Mouse (Mus musculus) urinary bladder, postnatal 25 days (tissue): ENCODE data around the gene Spag16.
A peak's percentile ranks its signal among the peaks of the same experiment; 100 is the strongest.

ENCODE experiments used
- DNase-seq: peaks from one replicate; pipeline ENCODE4 v3.0.0; 2022; ENCODE audit warnings: low spot score

The Spag16 gene

DNA sequence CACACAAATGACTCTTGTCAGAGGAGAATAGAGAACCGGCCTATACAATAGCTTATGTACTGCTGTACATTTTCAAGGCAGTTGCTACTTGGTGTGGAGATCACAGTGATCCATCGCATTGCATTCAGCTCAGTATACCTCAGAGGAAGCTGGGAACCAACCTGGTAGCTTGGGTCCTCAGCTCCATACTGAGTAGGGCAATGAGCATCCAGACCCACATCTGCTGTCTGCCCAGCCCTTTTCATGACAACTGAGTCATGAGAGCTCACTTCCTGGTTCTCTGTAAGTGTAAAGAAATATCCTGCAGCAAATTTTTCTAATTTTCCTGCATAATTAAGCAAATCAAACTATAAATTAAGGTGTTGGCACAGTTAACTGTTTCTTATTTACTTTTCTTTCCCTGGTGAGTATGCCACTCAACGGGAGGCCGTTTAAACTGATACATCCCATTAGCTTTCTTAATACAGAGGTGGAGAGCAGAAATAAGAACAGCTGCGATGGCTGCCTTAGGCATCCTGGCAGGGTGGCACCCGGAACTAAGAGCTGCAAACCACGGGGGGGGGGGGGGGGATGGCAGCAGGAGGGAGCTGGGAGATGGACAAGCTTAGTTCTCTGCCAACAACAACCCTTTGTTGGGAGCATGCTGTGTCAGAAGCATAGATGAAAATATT lies 255.6 kb downstream of the Spag16 start:
- no peak for DNase-seq

DNA sequence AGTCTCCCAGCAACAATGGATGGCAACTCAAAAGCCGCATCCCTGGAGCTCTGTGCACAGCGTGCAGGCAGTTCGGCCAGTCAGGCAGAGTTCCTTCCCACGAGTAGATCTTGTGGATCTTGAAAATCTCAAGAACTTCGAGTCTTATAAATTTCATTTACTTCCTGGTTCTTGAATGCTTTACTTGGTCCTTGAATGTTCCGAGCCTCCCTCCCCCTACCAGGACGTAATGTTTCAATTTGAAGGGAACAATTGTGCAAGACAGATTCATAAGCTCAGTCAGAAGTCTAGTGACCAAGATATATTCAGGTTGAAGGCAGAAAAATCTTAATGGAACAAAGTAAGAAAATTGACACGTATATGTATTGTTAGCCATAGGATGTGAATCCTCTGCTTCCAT lies 277.9 kb downstream of the Spag16 start:
- no peak for DNase-seq

DNA sequence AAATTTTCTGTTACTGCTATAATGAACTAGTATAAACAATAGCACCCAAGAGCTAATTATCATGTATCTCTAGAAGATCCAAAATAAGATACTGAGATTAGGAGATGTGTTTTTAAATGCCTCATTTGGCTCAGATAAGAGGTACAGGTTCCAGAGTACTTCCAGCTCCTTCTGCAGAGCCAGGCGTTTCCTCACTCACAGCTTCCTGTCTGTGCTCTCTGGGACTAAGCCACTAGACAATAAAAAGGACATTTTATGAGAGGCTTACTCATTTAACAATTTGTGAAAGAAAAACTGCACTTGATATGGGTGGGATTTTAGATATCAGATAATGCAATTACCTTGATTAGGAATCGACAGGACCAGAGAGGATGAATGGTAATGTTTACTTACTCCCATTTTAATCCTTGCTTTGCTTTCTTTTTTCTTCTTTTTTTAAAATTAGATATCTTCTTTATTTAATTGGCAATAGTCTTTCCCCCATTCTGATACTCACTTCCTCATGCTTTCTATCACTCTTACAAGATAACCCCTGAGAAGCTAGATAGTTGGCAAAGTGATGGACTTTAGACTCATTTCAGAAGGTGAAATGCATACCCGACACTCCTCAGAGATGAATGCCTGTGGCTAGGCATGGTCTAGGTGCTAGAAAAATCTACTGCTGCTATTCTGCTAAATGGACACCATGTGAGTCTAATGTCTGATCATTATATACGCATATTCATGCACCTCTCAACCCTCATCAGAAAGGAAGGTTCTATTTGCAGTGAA lies 289.6 kb downstream of the Spag16 start:
- no peak for DNase-seq

DNA sequence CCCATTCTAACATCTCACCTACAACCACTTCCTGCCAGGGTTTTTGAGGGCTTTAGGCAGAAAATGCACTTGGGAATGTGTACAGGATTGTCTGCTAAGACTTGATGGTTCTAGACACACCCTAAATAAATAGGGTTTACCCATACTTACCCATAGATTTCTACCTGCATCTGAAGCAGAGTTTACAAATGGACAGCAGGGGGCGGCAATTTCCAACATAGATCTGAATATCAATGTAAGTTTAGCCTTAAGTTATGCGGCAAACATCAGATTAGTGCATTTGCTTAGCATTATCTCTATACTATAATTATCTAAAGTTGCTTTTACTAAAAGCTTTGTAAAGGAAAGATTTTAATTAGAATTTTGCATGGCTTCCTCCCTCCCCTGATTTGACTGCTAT lies 301.3 kb downstream of the Spag16 start:
- peak; percentile 12 for DNase-seq

DNA sequence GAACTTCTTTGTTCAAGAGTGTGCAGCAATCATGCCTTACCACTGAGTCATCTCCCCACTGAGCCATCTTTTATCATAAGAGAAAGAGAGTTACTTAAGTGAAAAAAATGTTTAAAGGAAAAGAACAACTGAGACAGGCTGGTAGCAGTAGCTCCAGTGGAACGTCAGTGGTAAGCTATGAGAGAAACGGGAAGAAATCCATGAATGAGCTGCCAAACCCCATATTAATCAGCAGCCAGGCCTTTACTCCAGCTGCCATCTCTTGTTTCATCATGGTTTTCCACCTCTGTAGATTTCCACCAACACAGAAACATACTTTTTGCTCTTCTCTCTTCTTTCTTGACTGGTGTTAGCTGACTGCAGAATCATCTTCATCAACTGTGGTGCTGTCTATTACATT lies 308.8 kb downstream of the Spag16 start:
- no peak for DNase-seq

DNA sequence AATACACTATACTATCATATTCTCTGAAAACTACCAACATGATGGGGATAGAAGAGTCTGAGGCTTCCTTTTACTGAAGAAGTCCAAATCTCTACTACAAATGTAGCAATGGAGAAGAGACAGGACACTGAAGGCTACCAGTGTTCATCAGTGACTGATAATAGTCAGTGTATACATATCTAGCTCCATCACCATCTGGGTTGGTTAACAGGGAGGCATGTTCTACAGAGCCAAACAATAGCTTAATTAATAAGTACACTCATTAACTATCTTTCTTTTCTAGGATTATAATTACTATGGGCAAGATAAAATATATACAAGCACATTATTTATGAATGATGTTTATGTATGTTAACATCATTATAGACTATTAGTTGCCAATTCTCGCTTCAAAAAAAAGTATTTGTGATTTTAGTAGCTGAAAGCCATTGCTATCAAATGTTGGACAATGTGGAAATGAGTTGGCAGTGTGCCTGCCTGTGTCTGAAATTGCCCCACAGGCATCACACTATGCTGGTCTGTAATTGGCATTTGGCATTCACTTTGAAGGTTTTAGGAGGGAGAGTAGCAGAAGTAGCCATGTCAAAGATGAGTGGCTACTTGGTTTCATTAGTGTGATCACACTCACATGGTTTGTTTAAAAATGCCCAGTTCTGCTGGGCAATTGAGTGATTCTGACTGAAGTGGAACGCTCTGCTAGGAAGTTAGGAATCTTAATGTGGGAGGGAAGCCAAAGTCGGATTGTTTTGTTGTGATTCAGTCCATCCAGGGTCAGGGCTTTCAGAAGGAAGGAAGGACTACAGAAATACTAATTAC lies 338.8 kb downstream of the Spag16 start:
- DNase-seq, result no peak

DNA sequence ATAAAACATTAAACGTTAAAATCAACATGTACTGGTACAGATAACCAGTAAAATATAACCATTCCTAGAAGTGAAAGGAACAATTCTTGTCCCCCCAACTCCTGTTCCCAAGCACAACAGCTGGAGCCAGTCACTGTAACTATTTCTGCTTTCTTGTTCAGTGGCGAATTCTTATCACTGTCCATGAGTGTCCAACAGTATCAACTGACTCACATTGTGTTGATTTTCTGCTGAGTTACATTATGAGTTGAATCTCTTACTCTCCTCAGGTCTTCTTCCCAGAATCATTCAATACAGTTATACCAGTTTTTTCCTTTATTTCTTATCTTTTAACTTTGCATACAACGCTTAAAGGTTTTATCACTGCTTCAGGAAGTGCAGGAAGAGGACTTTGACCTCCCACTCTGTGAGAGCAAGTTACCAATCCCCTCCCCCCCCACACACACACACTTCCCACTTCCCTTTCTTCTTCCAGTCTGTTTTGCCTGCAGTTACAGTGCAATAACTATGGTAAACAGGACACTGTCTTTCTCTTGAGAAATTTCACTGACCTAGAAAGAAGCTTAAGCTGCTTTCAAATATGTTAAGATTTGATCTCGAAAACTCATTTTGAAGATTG lies 353.5 kb downstream of the Spag16 start:
- DNase-seq, result no peak

DNA sequence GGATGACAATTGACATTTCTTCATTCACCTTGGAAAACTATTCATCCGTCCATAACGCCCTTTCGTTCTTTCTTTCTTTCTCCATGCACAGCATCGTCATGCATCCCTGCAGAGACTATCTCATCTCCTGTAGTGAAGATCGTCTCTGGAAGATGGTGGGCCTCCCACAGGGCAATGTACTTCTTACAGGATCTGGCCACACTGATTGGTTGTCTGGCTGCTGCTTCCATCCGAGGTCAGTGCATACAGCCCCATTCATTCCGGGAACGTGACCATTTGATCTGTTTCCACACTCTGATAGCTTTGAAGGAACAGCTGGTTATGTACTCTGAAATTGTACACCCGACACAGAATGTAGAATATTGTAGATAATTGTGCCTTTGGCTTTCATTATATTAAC lies 438.0 kb downstream of the Spag16 start:
- DNase-seq, result no peak

DNA sequence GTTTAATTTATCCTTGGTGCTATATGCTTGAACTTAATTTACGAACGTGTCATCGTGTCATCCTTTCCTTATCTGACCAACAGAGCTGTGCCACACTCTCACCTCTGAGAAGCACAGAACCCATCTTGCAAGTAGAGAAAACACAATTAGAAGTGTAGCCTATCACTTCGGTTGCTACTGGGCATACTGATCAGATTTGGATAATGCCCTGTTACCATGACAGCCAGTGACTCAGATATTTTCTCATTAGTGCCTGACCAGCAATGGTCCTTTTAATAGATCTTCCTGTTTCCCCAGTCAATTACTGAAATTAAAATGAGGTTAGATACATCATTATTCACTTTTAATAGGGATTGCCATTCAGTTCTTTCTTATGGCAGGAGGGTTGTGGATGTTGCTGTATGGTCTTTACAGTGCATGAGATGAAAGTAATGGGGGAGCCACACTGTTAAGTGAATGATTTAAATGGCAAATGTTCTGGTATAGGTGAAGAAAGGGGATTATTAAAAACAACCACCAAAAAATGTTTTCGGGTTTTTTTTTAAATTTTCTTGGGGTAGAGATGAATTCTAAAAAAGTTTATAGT lies 439.2 kb downstream of the Spag16 start:
- DNase-seq, result no peak

DNA sequence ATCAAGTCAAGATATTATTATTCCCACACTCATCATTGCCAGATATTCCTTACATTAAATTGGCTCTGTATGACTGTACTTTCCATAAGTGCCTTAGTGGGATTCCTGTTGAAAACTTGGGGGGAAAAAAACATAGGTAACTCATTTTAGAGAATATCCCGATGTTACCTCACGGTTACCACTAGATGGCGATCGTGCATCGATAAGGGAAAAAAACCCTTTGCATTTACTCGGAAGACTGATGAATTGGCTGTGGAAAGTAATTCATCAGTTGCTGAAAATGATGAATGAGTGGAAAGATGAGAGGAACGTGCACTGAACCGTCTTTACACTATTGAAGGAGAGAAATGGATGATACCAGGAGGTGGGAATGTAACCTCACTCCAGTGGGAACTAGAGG lies 443.4 kb downstream of the Spag16 start:
- no peak for DNase-seq

DNA sequence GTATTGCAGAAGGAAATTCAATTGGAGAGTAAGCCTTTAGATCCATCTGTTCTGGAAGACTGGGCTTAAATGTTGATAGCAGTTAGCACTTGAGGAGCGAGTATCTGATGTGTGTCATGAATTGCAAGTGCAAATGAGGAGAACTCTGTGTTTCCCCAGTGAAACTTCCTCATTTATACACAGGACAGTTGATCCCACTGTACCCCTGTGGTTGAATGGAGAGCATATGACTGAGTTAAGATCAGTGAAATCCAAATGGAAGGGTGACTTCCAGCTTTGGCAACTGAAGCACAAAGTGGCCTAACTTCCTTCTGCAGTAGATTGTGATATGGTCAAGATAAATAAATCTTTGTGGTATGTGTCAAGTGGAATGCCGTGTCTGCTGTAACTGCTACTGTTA lies 446.0 kb downstream of the Spag16 start:
- no peak for DNase-seq

DNA sequence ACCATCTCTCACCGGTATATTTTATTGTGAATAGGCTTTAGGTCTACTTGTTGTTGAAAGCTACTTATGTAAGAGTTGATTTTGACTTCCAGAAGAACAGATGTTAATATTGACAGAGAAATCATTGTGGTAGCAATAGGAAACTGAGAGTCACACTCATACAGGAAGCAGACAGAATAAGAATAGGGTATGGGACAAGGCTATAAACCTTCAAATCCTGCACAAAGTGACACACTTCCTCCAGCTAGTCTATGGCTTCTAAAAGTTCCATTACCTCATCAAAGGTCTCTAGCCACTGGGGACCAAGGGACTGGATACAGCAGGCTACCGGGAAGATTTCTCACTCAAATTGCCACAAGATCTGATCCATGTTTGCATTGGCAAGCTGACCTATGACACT lies 452.5 kb downstream of the Spag16 start:
- DNase-seq, result no peak

DNA sequence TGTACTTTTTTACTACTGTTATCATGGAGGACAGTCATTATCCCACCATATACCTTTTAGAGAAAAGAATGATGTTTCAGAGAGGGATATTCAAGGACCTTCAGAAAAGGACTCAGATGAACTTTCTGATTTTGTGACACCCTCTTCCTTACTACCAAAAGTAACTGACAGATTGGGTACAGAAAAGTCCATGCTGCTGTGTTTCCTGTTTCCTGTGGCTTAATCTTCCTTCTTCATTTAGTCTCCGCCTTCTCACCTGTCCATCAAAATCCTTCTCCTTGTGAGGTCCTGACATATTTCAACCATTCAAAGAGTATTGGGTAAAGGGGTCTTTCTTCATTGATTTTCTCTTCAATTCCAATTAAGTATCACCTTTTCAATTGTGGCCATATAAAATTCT lies 456.6 kb downstream of the Spag16 start:
- DNase-seq, result no peak

DNA sequence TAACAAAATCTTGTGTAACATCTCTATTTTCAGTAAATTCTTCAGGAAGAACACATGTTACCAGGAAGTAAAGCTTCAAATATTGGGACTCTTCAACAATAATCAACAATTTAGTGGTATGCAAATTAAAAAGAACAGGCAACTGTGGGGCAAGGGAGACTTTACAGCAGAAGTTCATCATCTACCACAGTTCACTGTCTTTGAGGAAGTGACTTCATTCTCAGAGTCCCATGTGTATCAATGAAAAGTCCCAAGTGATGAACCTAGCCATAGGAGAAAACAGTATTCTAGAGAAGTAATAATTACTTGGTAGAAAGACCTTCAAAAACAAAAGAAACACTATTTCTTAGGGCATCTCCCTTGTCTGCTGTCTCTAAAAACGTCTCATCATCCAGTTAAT lies 457.4 kb downstream of the Spag16 start:
- no peak for DNase-seq

DNA sequence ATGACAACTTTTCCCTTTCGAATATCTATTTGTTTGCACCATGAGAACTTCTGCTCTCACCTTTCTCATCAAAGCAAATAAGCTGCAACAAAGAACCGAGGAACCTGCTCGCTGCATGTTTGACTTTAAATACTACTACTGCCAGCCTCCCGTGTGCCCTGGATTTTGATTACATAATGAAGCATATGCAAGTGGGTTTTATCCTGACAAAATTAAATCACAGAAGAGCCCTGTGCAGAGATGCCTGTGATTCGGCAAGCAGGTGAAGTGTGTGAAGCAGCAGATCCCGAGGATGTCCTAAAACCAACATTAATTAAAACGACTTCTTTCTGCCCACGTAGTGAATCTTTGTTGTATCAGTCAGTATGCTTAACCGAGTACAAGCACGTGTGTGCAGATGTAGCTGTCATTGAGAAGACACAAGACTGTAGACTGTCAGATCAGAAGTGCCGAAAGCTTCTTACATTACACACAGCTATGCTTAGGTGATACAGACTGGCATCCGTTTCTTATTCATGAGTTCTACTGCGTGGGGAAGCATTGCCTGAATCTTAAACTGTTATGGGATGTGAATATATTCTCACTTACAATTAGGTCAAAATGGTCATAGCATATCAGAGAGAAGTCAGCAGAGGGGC lies 489.5 kb downstream of the Spag16 start:
- no peak for DNase-seq

DNA sequence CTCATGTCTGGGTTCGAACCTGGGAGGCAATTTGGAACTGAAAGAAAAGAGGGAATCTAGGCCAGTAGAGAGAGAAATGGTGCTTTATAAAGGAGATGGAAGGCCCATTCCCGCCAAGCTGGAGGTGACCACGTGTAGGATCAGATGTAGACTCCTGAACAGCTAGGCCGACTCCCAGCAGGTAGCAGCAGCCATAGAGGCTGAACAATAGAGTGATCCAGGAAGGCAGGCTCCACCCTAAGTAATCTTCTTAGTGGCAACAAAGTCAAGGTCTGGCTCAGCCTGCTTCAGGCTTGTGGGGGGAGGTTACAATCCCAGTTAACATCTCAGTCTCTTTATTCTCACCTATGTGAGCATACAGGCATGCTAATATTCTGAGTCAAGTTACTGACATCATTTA lies 494.2 kb downstream of the Spag16 start:
- DNase-seq, result no peak

DNA sequence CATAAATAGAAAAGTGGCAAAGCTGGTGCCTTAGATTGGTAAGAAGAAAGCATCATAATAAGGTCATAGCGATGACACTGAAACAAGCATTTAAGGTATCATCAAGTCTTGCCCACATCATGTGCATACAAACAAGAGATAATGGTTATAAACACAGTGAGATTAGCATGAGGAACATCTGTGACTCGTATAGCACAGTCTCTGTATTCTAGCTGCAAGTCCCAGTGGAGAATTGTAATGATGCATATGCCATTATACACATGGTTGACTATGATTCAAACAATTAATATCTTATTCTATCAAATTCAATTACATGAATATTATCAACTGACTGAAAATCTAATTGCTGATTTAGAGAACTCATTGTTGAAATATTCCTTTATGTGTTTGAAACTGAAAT lies 519.4 kb downstream of the Spag16 start:
- no peak for DNase-seq

DNA sequence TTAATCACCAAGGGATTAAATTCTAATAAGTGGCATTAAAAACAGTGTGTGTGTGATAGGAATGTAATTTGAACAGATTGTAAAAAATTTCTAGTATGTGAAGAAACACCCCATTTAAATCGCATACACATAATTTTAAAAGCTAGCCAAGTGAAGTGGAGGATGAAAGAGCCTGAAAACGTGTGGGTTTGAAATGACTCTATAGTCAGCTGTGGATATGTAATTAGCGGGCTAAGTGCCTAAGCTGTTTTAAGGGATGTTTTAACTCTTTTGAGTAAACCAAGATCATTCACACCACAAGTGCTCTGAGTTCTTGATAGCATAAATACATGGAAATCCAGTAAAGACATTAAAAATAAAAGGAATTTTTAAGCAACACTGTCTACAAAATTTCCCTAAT lies 524.6 kb downstream of the Spag16 start:
- DNase-seq, result no peak

DNA sequence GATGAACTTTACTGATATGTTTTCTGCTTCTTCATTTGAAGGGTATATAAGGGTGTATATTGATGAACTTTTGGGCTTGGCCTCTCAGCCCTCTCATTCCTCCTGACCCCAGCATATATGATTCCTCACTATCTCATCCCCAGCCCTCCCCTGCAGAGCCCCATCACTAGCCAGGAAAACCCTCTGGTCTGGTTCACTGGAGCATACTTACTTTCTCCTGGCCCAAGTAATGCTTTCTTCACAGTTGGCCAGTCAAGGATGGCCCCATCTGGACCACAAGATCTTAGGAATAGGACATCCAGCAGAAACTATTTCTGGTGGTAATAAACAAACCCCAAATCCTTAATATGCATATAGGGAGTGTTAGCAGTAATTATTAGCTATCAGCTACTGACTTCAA lies 527.2 kb downstream of the Spag16 start:
- no peak for DNase-seq

DNA sequence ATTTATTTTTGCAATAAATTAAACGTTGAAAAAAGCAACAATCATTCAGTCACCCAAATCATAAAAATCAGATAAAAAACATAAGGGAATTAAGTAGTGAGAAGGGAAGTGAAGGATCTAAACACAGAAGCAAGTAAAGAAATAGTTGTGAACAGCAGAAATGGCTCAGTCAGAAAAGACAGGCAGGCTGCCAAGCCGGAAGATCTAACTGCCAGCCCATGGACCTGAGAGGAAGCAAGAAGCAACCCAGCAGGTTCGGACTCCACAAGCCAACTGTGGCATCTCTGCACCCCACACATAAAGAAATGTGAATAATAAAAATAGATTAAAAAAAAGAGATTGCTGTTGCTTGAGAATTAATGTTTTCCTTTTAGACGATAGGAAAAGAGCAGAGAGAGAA lies 545.0 kb downstream of the Spag16 start:
- no peak for DNase-seq

DNA sequence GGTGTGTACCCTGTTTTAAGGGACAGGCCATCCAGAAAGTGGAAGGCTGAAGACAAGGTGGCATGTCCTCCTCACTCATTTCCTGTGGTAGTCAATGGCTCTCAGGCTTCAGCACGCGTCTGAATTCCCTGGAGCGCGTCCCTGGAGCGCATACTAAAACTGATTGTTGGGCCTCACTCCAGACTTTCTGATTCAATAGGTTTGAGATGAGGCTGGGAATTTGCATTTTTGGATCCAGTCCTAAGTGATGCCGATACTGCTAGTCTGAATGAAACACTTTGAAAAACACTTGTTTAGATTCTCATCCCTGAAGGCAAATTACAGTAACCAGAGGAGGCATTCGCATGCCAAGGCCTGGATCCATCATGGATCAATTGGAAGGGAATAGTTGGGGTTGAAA lies 553.3 kb downstream of the Spag16 start:
- DNase-seq, result no peak
